Mouse (Mus musculus) gastrocnemius, adult 8-10 months (tissue): ENCODE data around the gene Olfr1140. TPM values are rescaled to one million over a fixed set of nuclear protein-coding genes. Genes with fewer than 3 reads are reported as not detected.

Experiments
- DNase-seq, 2 experiments: peaks; one replicate each; pipeline ENCODE4 v3.0.0; 2022; ENCODE audit warnings: low spot score in 2 of 2
- total RNA-seq, 4 experiments: library from RNA; stranded (reverse); gene quantifications; 2 replicates each; pipeline ENCODE4 v1.2.4; 2022

Gene Olfr1140
- not detected for total RNA-seq

- no peak for DNase-seq
These were observed at the start of gene Olfr1140 for GRCm38 (mm10) chr2:87743452-87743851. Gene Olfr1140 (plus strand): TSS chr2:87743752.

GRCm38 (mm10) chr2:87693847-87694246 is 49.7 kb upstream of the Olfr1140 start, which contains the start of gene Olfr1136:
Gene Olfr1136 (minus strand): TSS chr2:87693947.
- no peak for DNase-seq

GRCm38 (mm10) chr2:87713079-87713478 is 30.5 kb upstream of the Olfr1140 start, which contains the start of gene Olfr1137:
Gene Olfr1137 (minus strand): TSS chr2:87713179.
- DNase-seq = no peak

GRCm38 (mm10) chr2:87739878-87740277 is 3.7 kb upstream of the Olfr1140 start, which contains the start of gene Olfr1138:
Gene Olfr1138 (minus strand): TSS chr2:87739978.
- DNase-seq = no peak

- DNase-seq = no peak
These were observed 10.3 kb downstream of the Olfr1140 start, which contains the start of gene Olfr1141 for GRCm38 (mm10) chr2:87753891-87754290. Gene Olfr1141 (minus strand): TSS chr2:87753991.

- DNase-seq = no peak
These were observed 32.6 kb downstream of the Olfr1140 start for GRCm38 (mm10) chr2:87776143-87776542.

GRCm38 (mm10) chr2:87779183-87779582 is 35.6 kb downstream of the Olfr1140 start, which contains the start of gene Olfr152:
Gene Olfr152 (plus strand): TSS chr2:87779483.
- DNase-seq = no peak

Other genes starting within 250 kb of the Olfr1140 start
- not detected for gene Pramel7, start 246.7 kb upstream of the Olfr1140 start, total RNA-seq
- not detected for gene Pramel6, start 237.2 kb upstream of the Olfr1140 start, total RNA-seq
- gene Olfr153, start 212.0 kb upstream of the Olfr1140 start, total RNA-seq = not detected
- gene Olfr1128, start 198.2 kb upstream of the Olfr1140 start, total RNA-seq = not detected
- gene Olfr1129, start 169.8 kb upstream of the Olfr1140 start, total RNA-seq = not detected
- not detected for gene Olfr1130, start 137.5 kb upstream of the Olfr1140 start, total RNA-seq
- gene Olfr1131, start 116.6 kb upstream of the Olfr1140 start, total RNA-seq = not detected
- gene Olfr1132, start 106.2 kb upstream of the Olfr1140 start, total RNA-seq = not detected
- gene Olfr1133, start 96.4 kb upstream of the Olfr1140 start, total RNA-seq = not detected
- gene Olfr1134, start 85.3 kb upstream of the Olfr1140 start, total RNA-seq = not detected
- gene Olfr1135, start 70.1 kb upstream of the Olfr1140 start, total RNA-seq = not detected
- not detected for gene Olfr1136, start 49.8 kb upstream of the Olfr1140 start, total RNA-seq
- gene Olfr1137, start 30.6 kb upstream of the Olfr1140 start, total RNA-seq = not detected
- gene Olfr1138, start 3.8 kb upstream of the Olfr1140 start, total RNA-seq = not detected
- gene Olfr1141, start 10.2 kb downstream of the Olfr1140 start, total RNA-seq = not detected
- gene Olfr152, start 35.7 kb downstream of the Olfr1140 start, total RNA-seq = not detected
- gene Olfr1143, start 56.8 kb downstream of the Olfr1140 start, total RNA-seq = not detected
- gene Olfr1145, start 66.1 kb downstream of the Olfr1140 start, total RNA-seq = not detected
- not detected for gene Olfr1148, start 86.8 kb downstream of the Olfr1140 start, total RNA-seq
- not detected for gene Olfr1150-ps1, start 100.2 kb downstream of the Olfr1140 start, total RNA-seq
- gene Olfr1151, start 112.1 kb downstream of the Olfr1140 start, total RNA-seq = not detected
- not detected for gene Olfr1152, start 122.7 kb downstream of the Olfr1140 start, total RNA-seq
- not detected for gene Olfr1153, start 151.2 kb downstream of the Olfr1140 start, total RNA-seq
- gene Olfr1154, start 161.4 kb downstream of the Olfr1140 start, total RNA-seq = not detected
- not detected for gene Olfr1155, start 201.4 kb downstream of the Olfr1140 start, total RNA-seq
- not detected for gene Olfr1156, start 209.3 kb downstream of the Olfr1140 start, total RNA-seq
- gene Olfr1157, start 224.5 kb downstream of the Olfr1140 start, total RNA-seq = not detected
- not detected for gene Olfr74, start 230.9 kb downstream of the Olfr1140 start, total RNA-seq
- gene Olfr1158, start 246.4 kb downstream of the Olfr1140 start, total RNA-seq = not detected